21 mouse cellular contexts compared by ENCODE assay signal in genomic region chr5:102003371-102003770, GRCm38 (mm10).
DNase-seq lines count a peak whose midpoint lies in the region; ATAC-seq and TF ChIP-seq lines count a peak whose summit lies in the region.
"Had no signal": no experiment of that assay in that cellular context is flagged by ENCODE, and none has a peak within 500 bp of the region (broad histone marks: within the 10 kb centered on the region; RNA-seq: fewer than 3 reads in every experiment).

No protein-coding gene starts in this region.

- no peak for TF ChIP-seq EP300 in heart, postnatal 0 days (IDR thresholded peaks at IDR 0.05; ENCODE audit: low read depth)

- H3K4me3 ChIP-seq in heart, embryonic 12.5 days = no peak overlapping the region
- H3K4me3 ChIP-seq in midbrain, embryonic 11.5 days (ENCODE audit: low read depth, low read length) = no peak overlapping the region
- no peak overlapping the region for H3K4me3 ChIP-seq in midbrain, embryonic 16.5 days (ENCODE audit: low read depth, low read length)
- H3K4me3 ChIP-seq in heart, postnatal 0 days (ENCODE audit: low read depth, low read length) = no peak overlapping the region
- H3K4me3 ChIP-seq: forebrain, embryonic 10.5 days; hindbrain, embryonic 13.5 days; limb, embryonic 13.5 days; megakaryocyte, embryonic 14.5 days; midbrain, embryonic 15.5 days; neural tube, embryonic 15.5 days had no signal

- no peaks in the 10 kb centered on the region for H3K9me3 ChIP-seq in heart, embryonic 12.5 days (replicated peaks)
- no peaks in the 10 kb centered on the region for H3K9me3 ChIP-seq in midbrain, embryonic 11.5 days (ENCODE audit: control insufficient read depth, low read length)
- H3K9me3 ChIP-seq in midbrain, embryonic 16.5 days (replicated peaks; ENCODE audit: control insufficient read depth, low read length, poor library complexity, severe bottlenecking) = no peaks in the 10 kb centered on the region
- H3K9me3 ChIP-seq in heart, postnatal 0 days (replicated peaks; ENCODE audit: control insufficient read depth, low read length) = no peaks in the 10 kb centered on the region
- H3K9me3 ChIP-seq: forebrain, embryonic 10.5 days; hindbrain, embryonic 13.5 days; limb, embryonic 13.5 days; megakaryocyte, embryonic 14.5 days; midbrain, embryonic 15.5 days; neural tube, embryonic 15.5 days had no signal

- H3K4me2 ChIP-seq in heart, embryonic 12.5 days = no peak overlapping the region
- no peak overlapping the region for H3K4me2 ChIP-seq in midbrain, embryonic 11.5 days
- H3K4me2 ChIP-seq in midbrain, embryonic 16.5 days (ENCODE audit: low read length) = no peak overlapping the region
- no peak overlapping the region for H3K4me2 ChIP-seq in heart, postnatal 0 days (ENCODE audit: low read depth, low read length)
- H3K4me2 ChIP-seq: hindbrain, embryonic 13.5 days; limb, embryonic 13.5 days; midbrain, embryonic 15.5 days; neural tube, embryonic 15.5 days had no signal

- H3K27me3 ChIP-seq in heart, embryonic 12.5 days (replicated peaks) = no peaks in the 10 kb centered on the region
- H3K27me3 ChIP-seq in midbrain, embryonic 11.5 days (ENCODE audit: control insufficient read depth, insufficient read depth, low read length) = no peaks in the 10 kb centered on the region
- no peaks in the 10 kb centered on the region for H3K27me3 ChIP-seq in midbrain, embryonic 16.5 days (ENCODE audit: control insufficient read depth, insufficient read depth, low read depth, low read length)
- H3K27me3 ChIP-seq in heart, postnatal 0 days (ENCODE audit: control insufficient read depth, insufficient read depth, low read length) = no peaks in the 10 kb centered on the region
- H3K27me3 ChIP-seq: hindbrain, embryonic 13.5 days; limb, embryonic 13.5 days; megakaryocyte, embryonic 14.5 days; midbrain, embryonic 15.5 days; neural tube, embryonic 15.5 days had no signal

- intact Hi-C loops in heart, postnatal 36 days (cut with DNase I) = loop anchor here (2.0 to 5.0 kb wide), 3 partner anchors 35 to 65 kb away; partner anchors contain the start of gene Wdfy3

- no peak for ATAC-seq in heart, embryonic 12.5 days (ENCODE audit: insufficient number of reproducible peaks, low FRiP score)
- ATAC-seq in midbrain, embryonic 11.5 days (ENCODE audit: low FRiP score) = no peak
- no peak for ATAC-seq in midbrain, embryonic 16.5 days
- no peak for ATAC-seq in heart, postnatal 0 days (ENCODE audit: insufficient read depth, low read depth)
- ATAC-seq: activated CD4-positive, CD25-positive, alpha-beta regulatory T cell, adult 4 months; inflammation-experienced regulatory T-cells, adult 6 months; midbrain, embryonic 15.5 days had no signal

- no peak for DNase-seq in heart, postnatal 36 days
- peak; percentile 19 for DNase-seq in midbrain, embryonic 11.5 days (ENCODE audit: low spot score, missing footprints)
- DNase-seq in heart, postnatal 0 days (ENCODE audit: low spot score) = no peak
- no peak for DNase-seq in T-cell, adult 2 months (ENCODE audit: low spot score)
- no peak for DNase-seq in spleen, postnatal 14 days (ENCODE audit: low spot score in 2 of 2)
- DNase-seq: adrenal gland, postnatal 10 days; cerebellum, adult 11-12 months; cerebellum, postnatal 25 days; embryo, embryonic 11 days; kidney, adult 9 months; lung, postnatal 14 days had no signal

- peaks cover 3% of the 10 kb centered on the region; the same call in 1 of the 2 replicates for H3K36me3 ChIP-seq in heart, embryonic 12.5 days
- H3K36me3 ChIP-seq in midbrain, embryonic 11.5 days (ENCODE audit: control insufficient read depth, insufficient read depth, low read length) = peaks cover 4% of the 10 kb centered on the region; the same call in 1 of the 2 replicates
- no peaks in the 10 kb centered on the region for H3K36me3 ChIP-seq in midbrain, embryonic 16.5 days (ENCODE audit: control insufficient read depth, insufficient read depth, low read length)
- H3K36me3 ChIP-seq in heart, postnatal 0 days (replicated peaks; ENCODE audit: control insufficient read depth, insufficient read depth, low read length) = peaks cover 3% of the 10 kb centered on the region
- H3K36me3 ChIP-seq: midbrain, embryonic 15.5 days had no signal

- WGBS in heart, embryonic 12.5 days = 60% methylated on average over 3 of the region's 3 CpGs
- 82% methylated on average over 3 of the region's 3 CpGs for WGBS in midbrain, embryonic 11.5 days
- WGBS in midbrain, embryonic 16.5 days = 81% methylated on average over 3 of the region's 3 CpGs
- WGBS in heart, postnatal 0 days = 59% methylated on average over 3 of the region's 3 CpGs

- no peak overlapping the region for H3K9ac ChIP-seq in heart, embryonic 12.5 days
- H3K9ac ChIP-seq in midbrain, embryonic 11.5 days (ENCODE audit: low read length) = no peak overlapping the region
- no peak overlapping the region for H3K9ac ChIP-seq in midbrain, embryonic 16.5 days (ENCODE audit: low read depth, low read length)
- H3K9ac ChIP-seq in heart, postnatal 0 days (replicated peaks; ENCODE audit: low read depth, low read length) = no peak overlapping the region
- H3K9ac ChIP-seq: hindbrain, embryonic 13.5 days; limb, embryonic 13.5 days; midbrain, embryonic 15.5 days; neural tube, embryonic 15.5 days had no signal

- H3K4me1 ChIP-seq in heart, embryonic 12.5 days (replicated peaks) = peaks cover 45% of the 10 kb centered on the region
- no peaks in the 10 kb centered on the region for H3K4me1 ChIP-seq in midbrain, embryonic 11.5 days (ENCODE audit: control insufficient read depth, insufficient read depth, low read length)
- H3K4me1 ChIP-seq in midbrain, embryonic 16.5 days (ENCODE audit: control insufficient read depth, insufficient read depth, low read length) = 0 out of 2 replicates have a peak, but pooled peaks cover 3% of the 10 kb centered on the region
- peaks cover 6% of the 10 kb centered on the region; the same call in 1 of the 2 replicates for H3K4me1 ChIP-seq in heart, postnatal 0 days (ENCODE audit: control insufficient read depth, insufficient read depth)
- H3K4me1 ChIP-seq: forebrain, embryonic 10.5 days had no signal

- TF ChIP-seq CTCF in heart, postnatal 0 days (IDR thresholded peaks at IDR 0.05; ENCODE audit: low read depth) = no peak

- H3K27ac ChIP-seq in heart, embryonic 12.5 days (ENCODE audit: poor library complexity, severe bottlenecking) = peak overlapping the region; percentile 17; the same call in 1 of the 2 replicates
- H3K27ac ChIP-seq in midbrain, embryonic 11.5 days (ENCODE audit: low read depth, low read length) = no peak overlapping the region
- no peak overlapping the region for H3K27ac ChIP-seq in midbrain, embryonic 16.5 days (ENCODE audit: low read length)
- H3K27ac ChIP-seq in heart, postnatal 0 days (ENCODE audit: low read depth) = peak overlapping the region; percentile 13
- H3K27ac ChIP-seq: forebrain, embryonic 10.5 days; hindbrain, embryonic 13.5 days; limb, embryonic 13.5 days; midbrain, embryonic 15.5 days; neural tube, embryonic 15.5 days had no signal

Comparison
In these comparisons a context has a peak if more than half of its experiments do, and no peak if none do; other contexts are left out.
1. H3K27ac ChIP-seq: peak in heart, embryonic 12.5 days (single experiment) and heart, postnatal 0 days (single experiment); none in midbrain, embryonic 11.5 days (single experiment) and midbrain, embryonic 16.5 days (single experiment).